Mouse (Mus musculus) small intestine, adult 2 months (tissue): ENCODE results near the gene Foxp1.

ENCODE experiments used
- CTCF ChIP-seq: fragments of 200-500 bp; IDR thresholded peaks from 2 replicates; pipeline ENCODE4 v1.5.1; 2012; ENCODE audit warnings: low read depth, mild to moderate bottlenecking, control low read depth, inconsistent platforms, low read length, moderate library complexity, mixed read lengths; ENCODE audit not compliant: insufficient replicate concordance, insufficient read length; ENCODE audit errors: extremely low read depth
- POLR2A ChIP-seq: fragments of 200-500 bp; IDR thresholded peaks from 2 replicates; pipeline ENCODE4 v1.6.1; 2012; ENCODE audit warnings: low read depth, mild to moderate bottlenecking, control low read depth, inconsistent platforms, low read length, moderate library complexity

DNA sequence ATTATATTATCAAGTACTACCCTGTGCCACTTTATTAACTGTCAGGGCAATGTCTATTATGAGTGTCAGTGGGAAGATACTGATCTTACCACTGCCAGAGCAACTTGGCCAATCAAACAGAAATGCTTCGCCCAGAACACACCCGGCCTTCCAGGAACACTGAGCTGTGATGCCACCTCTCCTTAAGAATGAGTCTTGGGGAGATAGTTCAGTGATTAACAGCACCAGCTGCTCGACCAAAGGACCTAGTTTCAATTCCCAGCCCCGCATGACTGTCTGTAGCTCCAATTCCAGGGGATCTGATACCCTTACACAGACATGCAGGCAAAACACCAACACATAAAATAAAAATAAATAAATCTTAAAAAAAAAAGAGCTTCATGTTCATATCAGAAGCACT is 63.7 kb downstream of the Foxp1 start:
- TF ChIP-seq CTCF (no peak), POLR2A (no peak)
